Mouse (Mus musculus) myocyte (in vitro differentiated cells): ENCODE results near the gene Cpa2. TPM values are rescaled to one million over a fixed set of nuclear protein-coding genes. Genes with fewer than 3 reads are reported as not detected.

ENCODE experiments used
- H3K27me3 ChIP-seq: one replicate; pipeline ENCODE4 v1.6.1; 2011; ENCODE audit not compliant: control insufficient read depth, insufficient read depth, insufficient read length
- H3K36me3 ChIP-seq: one replicate; pipeline ENCODE4 v1.6.1; 2011; ENCODE audit not compliant: control insufficient read depth, insufficient read depth
- H3K4me2 ChIP-seq: one replicate; pipeline ENCODE4 v1.6.1; 2011; ENCODE audit warnings: low read depth, control low read depth
- H3K4me3 ChIP-seq: one replicate; pipeline ENCODE4 v1.5.1; 2011; ENCODE audit warnings: mild to moderate bottlenecking, control low read depth, moderate library complexity
- H3K79me2 ChIP-seq: one replicate; pipeline ENCODE4 v1.6.1; 2011; ENCODE audit not compliant: control insufficient read depth, insufficient read depth
- H3ac ChIP-seq: one replicate; pipeline ENCODE4 v1.6.1; 2011; ENCODE audit not compliant: control insufficient read depth, insufficient read length
- CEBPB ChIP-seq: IDR thresholded peaks from 2 replicates; pipeline ENCODE4 v1.6.1; 2011; ENCODE audit warnings: mild to moderate bottlenecking, moderate library complexity; ENCODE audit not compliant: poor library complexity, insufficient read depth, severe bottlenecking
- E2F4 ChIP-seq: IDR thresholded peaks from one replicate; pipeline ENCODE4 v1.6.1; 2011; ENCODE audit warnings: mild to moderate bottlenecking, control low read depth, moderate library complexity; ENCODE audit not compliant: insufficient read depth
- MAX ChIP-seq: IDR thresholded peaks from one replicate; pipeline ENCODE4 v1.6.1; 2011; ENCODE audit warnings: low read depth, mild to moderate bottlenecking, control low read depth
- MYOD1 ChIP-seq, 3 experiments: IDR thresholded peaks; one replicate each; pipeline ENCODE4 v1.6.1; 2011; ENCODE audit warnings: control low read depth in 2 of 3, low read depth in 2 of 3, mild to moderate bottlenecking in 2 of 3, moderate library complexity in 1 of 3; ENCODE audit not compliant: insufficient read length in 2 of 3, control insufficient read depth in 1 of 3
- MYOG ChIP-seq, 3 experiments: IDR thresholded peaks; one replicate each; pipeline ENCODE4 v1.6.1; 2011; ENCODE audit warnings: control low read depth in 2 of 3, low read depth in 2 of 3, mild to moderate bottlenecking in 2 of 3; ENCODE audit not compliant: insufficient read length in 2 of 3, control insufficient read depth in 1 of 3, insufficient read depth in 1 of 3
- POLR2A ChIP-seq: IDR thresholded peaks from one replicate; pipeline ENCODE4 v1.6.1; 2011; ENCODE audit warnings: low read depth, mild to moderate bottlenecking, control low read depth, moderate library complexity; ENCODE audit not compliant: insufficient read length
- POLR2AphosphoS2 ChIP-seq: IDR thresholded peaks from one replicate; pipeline ENCODE4 v1.6.1; 2011; ENCODE audit warnings: low read depth, control low read depth; ENCODE audit not compliant: insufficient read length
- TCF12 ChIP-seq: IDR thresholded peaks from one replicate; pipeline ENCODE4 v1.6.1; 2011; ENCODE audit warnings: mild to moderate bottlenecking, control low read depth; ENCODE audit not compliant: poor library complexity, insufficient read depth, severe bottlenecking
- TCF3 ChIP-seq: IDR thresholded peaks from one replicate; pipeline ENCODE4 v1.6.1; 2011; ENCODE audit warnings: low read depth, control low read depth; ENCODE audit not compliant: insufficient read length
- USF1 ChIP-seq: IDR thresholded peaks from one replicate; pipeline ENCODE4 v1.6.1; 2011; ENCODE audit warnings: low read depth, mild to moderate bottlenecking, control low read depth, moderate library complexity
- polyA plus RNA-seq: library from polyadenylated mRNA; unstranded; fragments of >200 nt; fragmentation: generic; extraction: Trizol; gene quantifications from one replicate; pipeline ENCODE4 v1.2.1, GENCODE M21; 2012; ENCODE audit warnings: missing spikeins

The Cpa2 gene
- polyA plus RNA-seq, 1 experiment, result not detected

DNA sequence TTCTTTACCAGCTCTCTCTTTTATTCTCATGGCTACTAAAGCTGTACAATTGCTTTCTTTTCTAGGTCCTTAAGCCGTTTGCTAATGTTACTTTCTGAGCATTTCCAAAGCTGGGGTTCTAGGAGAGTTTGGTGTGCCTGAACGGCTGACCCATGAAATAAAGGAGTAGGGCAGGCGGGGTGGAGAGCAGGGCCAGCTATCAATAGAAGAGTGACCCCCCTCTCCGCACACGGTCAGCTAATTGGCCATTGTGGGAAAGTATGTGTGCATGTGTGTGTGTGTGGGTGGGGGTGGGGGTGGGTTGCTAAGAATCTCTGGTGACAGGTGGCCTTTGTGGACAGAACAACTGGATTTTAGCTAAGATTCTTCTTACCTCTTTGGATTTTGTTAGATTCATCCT, 69.8 kb downstream of the Cpa2 start:
- Histone ChIP-seq H3ac (no peak overlapping the region), H3K36me3 (no peaks in the 10 kb centered on the region), H3K4me2 (no peak overlapping the region), H3K4me3 (no peak overlapping the region), H3K79me2 (no peaks in the 10 kb centered on the region), H3K27me3 (no peaks in the 10 kb centered on the region)
- TF ChIP-seq MYOG (IDR thresholded peaks at IDR 0.05; ENCODE audit: control insufficient read depth in 1 of 3, insufficient read depth in 1 of 3, insufficient read length in 2 of 3, low read depth in 2 of 3), result peak in 1 of 3 experiments; percentile 3
- no peak for TF ChIP-seq POLR2AphosphoS2
- TF ChIP-seq CEBPB, result no peak
- TF ChIP-seq POLR2A, result no peak
- no peak for TF ChIP-seq TCF3
- TF ChIP-seq E2F4, result no peak
- no peak for TF ChIP-seq TCF12
- no peak for TF ChIP-seq USF1
- TF ChIP-seq MYOD1 (IDR thresholded peaks at IDR 0.05; ENCODE audit: control insufficient read depth in 1 of 3, insufficient read length in 2 of 3, low read depth in 2 of 3), result peak in 2 of 3 experiments; percentile 18 to 19
- no peak for TF ChIP-seq MAX

Other genes with a start within 250 kb of the Cpa2 start
- 33.5 TPM for gene Ube2h, start 237.0 kb upstream of the Cpa2 start, polyA plus RNA-seq
- 35.2 TPM for gene Zc3hc1, start 150.6 kb upstream of the Cpa2 start, polyA plus RNA-seq
- gene Klhdc10, start 139.7 kb upstream of the Cpa2 start, polyA plus RNA-seq, result 49.1 TPM
- 24.3 TPM for gene Tmem209, start 31.8 kb upstream of the Cpa2 start, polyA plus RNA-seq
- 0.05 TPM for gene Ssmem1, start 31.7 kb upstream of the Cpa2 start, polyA plus RNA-seq
- gene Cpa4, start 26.8 kb downstream of the Cpa2 start, polyA plus RNA-seq, result 0.01 TPM
- not detected for gene Cpa5, start 69.4 kb downstream of the Cpa2 start, polyA plus RNA-seq
- gene Cpa1, start 97.6 kb downstream of the Cpa2 start, polyA plus RNA-seq, result 0.29 TPM
- 5.5 TPM for gene Cep41, start 152.2 kb downstream of the Cpa2 start, polyA plus RNA-seq
- gene Mest, start 182.0 kb downstream of the Cpa2 start, polyA plus RNA-seq, result 6.3 TPM